Mouse (Mus musculus) urinary bladder, adult 18-20 months (tissue): Measurements from ENCODE around the gene Chst11.

Source experiments
- DNase-seq, 2 experiments: peaks; one replicate each; pipeline ENCODE4 v3.0.0; 2022; ENCODE audit warnings: low spot score in 2 of 2, mixed read lengths in 2 of 2

The Chst11 gene

GRCm38 (mm10) chr10:82990918-82991317 lies 5.6 kb downstream of the Chst11 start:
- DNase-seq: no peak

GRCm38 (mm10) chr10:82991756-82992519 lies 6.6 kb downstream of the Chst11 start:
- DNase-seq: no peak

DNA sequence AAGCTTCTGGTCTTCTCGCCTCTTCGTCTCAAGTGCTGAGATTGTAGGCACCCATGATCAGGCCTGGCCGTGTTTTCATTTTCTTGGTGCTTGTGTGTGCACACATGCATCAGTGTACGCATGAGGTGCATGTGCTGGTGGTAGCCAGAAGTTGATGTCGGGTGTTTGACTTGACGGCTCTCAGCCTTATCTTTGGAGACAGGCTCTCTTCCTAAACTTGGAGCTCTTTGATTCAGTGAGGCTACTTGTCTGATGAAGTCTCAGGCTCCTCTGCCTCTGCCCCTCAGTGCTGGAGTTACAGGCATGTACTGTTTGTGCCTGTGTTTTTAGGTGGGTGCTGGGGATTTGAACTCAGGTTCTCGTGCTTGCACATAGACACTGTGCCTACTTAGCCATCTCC lies 9.0 kb downstream of the Chst11 start:
- DNase-seq: no peak

DNA sequence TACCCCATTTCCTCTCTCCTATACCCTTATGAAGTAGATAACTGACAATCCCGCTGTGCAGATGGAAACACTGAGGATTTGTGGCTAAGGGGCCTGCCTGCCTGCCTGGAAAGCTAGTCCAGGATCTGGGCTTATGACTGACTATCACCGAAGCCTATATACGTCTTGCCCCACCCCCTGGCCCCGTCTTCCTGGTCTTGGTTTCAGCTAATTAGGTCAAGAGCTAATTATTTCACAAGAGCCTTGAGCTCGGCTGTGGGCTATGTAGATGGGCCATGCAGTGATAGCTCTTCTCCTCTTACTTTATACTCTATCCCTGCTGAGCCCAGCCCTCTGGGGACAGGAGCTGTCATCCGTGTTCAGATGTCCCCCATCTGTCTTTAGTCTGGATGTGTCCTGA lies 12.2 kb downstream of the Chst11 start:
- DNase-seq: no peak

- DNase-seq: no peak
These were observed 14.9 kb downstream of the Chst11 start for GRCm38 (mm10) chr10:83000169-83000568.

DNA sequence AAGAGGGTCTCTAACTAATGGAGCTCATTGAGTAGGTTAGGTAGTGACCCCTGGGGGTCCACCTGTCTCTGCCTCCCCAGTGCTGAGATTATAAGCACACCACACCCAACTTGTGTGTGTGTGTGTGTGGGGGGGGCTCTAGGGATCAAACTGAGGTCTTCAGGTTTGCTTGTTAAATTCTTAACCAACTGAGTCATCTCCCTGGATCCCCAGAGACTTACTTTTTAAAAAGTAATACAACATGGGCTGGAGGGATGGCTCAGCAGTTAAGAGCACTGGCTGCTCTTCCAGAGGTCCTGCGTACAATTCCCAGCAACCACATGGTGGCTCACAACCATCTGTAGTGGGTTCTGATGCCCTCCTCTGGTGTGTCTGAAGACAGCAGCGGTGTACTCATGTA lies 15.4 kb downstream of the Chst11 start:
- no peak for DNase-seq

- DNase-seq: no peak
These were observed 18.6 kb downstream of the Chst11 start for GRCm38 (mm10) chr10:83003899-83004298.

- DNase-seq: no peak
These were observed 19.1 kb downstream of the Chst11 start for GRCm38 (mm10) chr10:83004389-83004788.

GRCm38 (mm10) chr10:83005003-83005402 lies 19.7 kb downstream of the Chst11 start:
- no peak for DNase-seq

GRCm38 (mm10) chr10:83006258-83006657 lies 21.0 kb downstream of the Chst11 start:
- no peak for DNase-seq

DNA sequence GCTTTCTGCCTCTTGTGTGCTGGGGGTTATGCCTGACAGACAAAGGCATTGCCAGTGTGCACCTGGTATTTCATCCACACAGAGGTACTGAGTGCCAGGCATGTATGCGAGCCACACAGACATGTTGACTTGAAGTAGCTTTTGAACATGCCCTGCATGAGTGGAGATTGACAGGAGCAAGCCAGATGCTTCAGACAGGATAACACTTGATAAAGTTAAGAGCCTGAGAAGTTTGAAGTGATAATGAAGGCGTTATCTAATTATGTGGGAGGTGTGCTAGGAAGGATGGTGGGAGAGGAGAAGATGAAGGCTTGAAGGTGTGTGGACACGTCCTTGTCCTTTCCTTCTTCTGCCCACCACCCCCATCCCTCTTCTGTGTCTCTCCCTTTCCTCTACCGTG lies 28.7 kb downstream of the Chst11 start:
- no peak for DNase-seq

GRCm38 (mm10) chr10:83015919-83016318 lies 30.6 kb downstream of the Chst11 start:
- no peak for DNase-seq

DNA sequence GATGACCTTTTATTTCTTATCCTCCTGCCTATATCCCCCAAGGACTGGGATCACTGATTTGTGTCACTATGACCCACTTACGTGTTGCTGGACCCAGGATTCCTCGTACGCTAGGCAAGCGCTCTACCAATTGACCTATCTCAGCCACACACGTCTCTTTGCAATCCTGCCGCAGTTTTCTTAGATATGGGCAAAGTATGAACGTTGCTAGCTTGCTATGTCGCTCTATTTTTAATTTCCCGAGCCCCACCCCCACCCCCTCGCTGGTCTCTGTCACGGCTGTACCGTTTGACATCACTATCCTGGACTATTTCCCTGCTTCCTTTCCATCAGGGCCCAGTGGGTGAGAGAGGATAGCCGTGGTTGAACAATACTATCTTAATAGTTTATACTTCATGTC lies 31.5 kb downstream of the Chst11 start:
- DNase-seq: no peak

GRCm38 (mm10) chr10:83017760-83018498 lies 32.6 kb downstream of the Chst11 start:
- DNase-seq: no peak

- no peak for DNase-seq
These were observed 33.2 kb downstream of the Chst11 start for GRCm38 (mm10) chr10:83018521-83018920.

GRCm38 (mm10) chr10:83019497-83020270 lies 34.4 kb downstream of the Chst11 start:
- no peak for DNase-seq

DNA sequence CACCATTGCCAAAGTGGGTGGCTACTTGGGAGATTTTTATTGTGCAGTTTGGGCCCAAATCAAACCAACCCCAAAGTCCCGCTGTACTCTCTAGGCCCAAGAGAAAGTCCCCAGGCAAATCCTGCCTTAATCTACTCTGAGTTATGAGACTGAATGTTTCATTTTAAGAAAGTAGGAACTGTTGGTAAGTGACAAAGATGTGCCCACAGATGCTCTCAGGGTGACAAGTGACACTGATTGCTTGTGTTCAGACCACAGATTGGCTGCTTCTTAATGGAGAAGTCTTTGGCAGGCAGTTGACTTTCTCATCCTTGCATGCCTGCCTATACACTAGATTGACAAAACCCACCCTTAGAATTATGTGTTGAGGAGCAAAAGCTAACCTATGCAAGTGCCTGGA lies 37.3 kb downstream of the Chst11 start:
- DNase-seq: no peak

GRCm38 (mm10) chr10:83026174-83026573 lies 40.9 kb downstream of the Chst11 start:
- no peak for DNase-seq

GRCm38 (mm10) chr10:83027673-83028072 lies 42.4 kb downstream of the Chst11 start:
- DNase-seq: no peak

GRCm38 (mm10) chr10:83030103-83030661 lies 44.9 kb downstream of the Chst11 start:
- DNase-seq: no peak

DNA sequence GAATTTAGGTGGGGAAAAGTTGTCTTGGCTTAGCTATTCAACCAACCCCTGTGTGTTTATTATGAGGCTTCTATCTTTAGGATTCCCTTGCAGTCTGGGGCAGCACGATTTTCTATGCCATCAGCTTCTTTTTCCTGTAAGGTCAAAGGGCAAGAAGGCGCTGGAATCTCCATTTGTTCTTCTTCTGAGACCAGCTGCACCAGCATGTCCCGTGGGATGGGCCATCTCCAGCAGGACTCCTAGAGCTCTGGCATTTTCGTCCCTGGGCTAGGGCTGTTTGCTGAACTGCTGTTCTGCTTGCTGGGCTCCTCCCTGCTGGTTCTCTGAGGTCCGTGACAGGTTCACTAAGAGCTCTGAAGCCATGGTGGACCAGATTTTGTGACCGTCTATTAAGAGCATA lies 45.6 kb downstream of the Chst11 start:
- no peak for DNase-seq

DNA sequence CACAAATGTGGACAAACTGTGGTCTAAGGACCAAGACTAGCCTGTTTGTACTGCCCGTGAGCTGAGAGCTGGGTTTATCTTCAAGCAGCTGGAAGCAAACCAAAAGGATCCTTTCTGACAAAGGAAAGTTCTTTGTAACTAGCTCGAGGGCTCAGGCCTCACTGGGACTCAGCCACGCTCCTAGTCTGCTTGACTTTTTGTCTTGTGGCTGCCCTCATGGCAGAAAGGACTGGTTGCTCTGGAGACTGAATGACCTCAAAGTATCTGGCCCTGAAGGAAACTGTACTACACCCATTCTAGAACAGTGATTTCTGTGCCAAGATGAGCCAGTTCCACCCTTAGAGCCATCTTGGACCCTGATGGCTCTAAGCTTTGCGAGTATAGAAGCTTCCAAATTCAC lies 46.3 kb downstream of the Chst11 start:
- no peak for DNase-seq
